Mouse (Mus musculus): ENCODE results near the gene Cbx2.

Cbx2 gene

DNA sequence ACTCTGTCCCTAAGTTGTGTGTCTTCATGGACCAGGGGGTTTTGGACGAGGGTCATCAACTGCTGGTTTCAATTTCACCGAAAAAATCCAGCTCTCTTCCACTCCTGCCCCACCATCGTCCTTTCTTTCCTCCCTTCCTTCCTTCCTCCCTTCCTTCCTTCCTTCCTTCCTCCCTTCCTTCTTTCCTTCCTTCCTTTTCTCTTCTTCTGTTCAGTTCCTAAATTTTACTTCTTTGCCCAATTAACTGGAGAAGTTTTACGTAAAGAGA, 20.4 kb downstream of the Cbx2 start:
- TF ChIP-seq NANOG (IDR thresholded peaks at IDR 0.05; ENCODE audit: borderline replicate concordance, low read length) (no peak), POU5F1 (IDR thresholded peaks at IDR 0.05; ENCODE audit: borderline replicate concordance, low read length) (no peak), CTCF (conservative IDR thresholded peaks at IDR 0.05; ENCODE audit: low read length) (no peak)
- Histone ChIP-seq H3K36me3 (ENCODE audit: insufficient read depth, low read length) (no peaks in the 10 kb centered on the region), H3K4me3 (replicated peaks; ENCODE audit: low read length) (no peak overlapping the region), H3K4me1 (replicated peaks; ENCODE audit: low read depth, low read length) (peaks cover 67% of the 10 kb centered on the region), H3K9me3 (ENCODE audit: low read length) (no peaks in the 10 kb centered on the region), H3K27me3 (ENCODE audit: insufficient read depth, low read length) (peaks cover 93% of the 10 kb centered on the region)

DNA sequence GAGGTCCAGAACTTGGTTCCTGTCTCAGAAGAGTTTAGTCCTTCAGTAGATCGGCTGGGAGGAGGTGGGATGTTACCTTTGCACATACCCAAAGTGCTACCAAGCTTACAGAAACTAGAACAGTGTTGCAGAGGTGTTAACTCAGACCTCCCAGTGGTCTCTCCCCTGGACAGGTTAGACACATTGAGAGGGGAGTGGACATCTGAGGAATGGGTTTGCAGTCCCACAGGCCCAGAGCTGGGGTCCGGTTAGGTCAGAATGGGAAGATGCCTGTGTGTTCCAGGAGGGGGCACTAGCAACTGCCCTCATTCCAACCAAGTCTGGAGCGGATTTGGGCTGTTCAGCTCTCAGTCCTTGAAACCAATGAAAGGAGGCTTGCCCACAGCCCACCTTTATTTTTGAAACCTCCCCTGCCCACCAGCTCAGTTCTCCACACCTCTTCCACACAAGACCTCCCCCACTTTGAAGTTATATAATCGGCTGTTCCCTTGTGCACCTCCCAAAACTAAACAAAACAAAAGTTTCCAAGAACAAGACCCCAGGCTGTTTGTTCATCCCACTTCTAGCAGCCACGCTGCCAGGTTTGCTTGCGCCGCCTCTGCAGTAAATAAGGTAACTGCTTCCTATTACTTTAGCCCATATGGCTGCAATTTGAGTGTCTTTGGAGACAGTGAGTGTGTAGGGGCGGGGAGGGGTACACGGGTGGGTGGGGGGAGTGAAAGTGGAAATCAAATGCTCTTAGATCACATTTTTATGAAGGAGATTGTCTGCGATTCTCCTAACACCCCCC, 21.2 kb downstream of the Cbx2 start:
- peak; percentile 41 for TF ChIP-seq CTCF (conservative IDR thresholded peaks at IDR 0.05; ENCODE audit: low read length)
- no peak for TF ChIP-seq POU5F1 (IDR thresholded peaks at IDR 0.05; ENCODE audit: borderline replicate concordance, low read length)
- TF ChIP-seq NANOG (IDR thresholded peaks at IDR 0.05; ENCODE audit: borderline replicate concordance, low read length) = no peak
- Histone ChIP-seq H3K4me3 (replicated peaks; ENCODE audit: low read length) (no peak overlapping the region), H3K9me3 (ENCODE audit: low read length) (no peaks in the 10 kb centered on the region), H3K36me3 (ENCODE audit: insufficient read depth, low read length) (no peaks in the 10 kb centered on the region), H3K27me3 (ENCODE audit: insufficient read depth, low read length) (peaks cover 93% of the 10 kb centered on the region), H3K4me1 (replicated peaks; ENCODE audit: low read depth, low read length) (peaks cover 70% of the 10 kb centered on the region)

DNA sequence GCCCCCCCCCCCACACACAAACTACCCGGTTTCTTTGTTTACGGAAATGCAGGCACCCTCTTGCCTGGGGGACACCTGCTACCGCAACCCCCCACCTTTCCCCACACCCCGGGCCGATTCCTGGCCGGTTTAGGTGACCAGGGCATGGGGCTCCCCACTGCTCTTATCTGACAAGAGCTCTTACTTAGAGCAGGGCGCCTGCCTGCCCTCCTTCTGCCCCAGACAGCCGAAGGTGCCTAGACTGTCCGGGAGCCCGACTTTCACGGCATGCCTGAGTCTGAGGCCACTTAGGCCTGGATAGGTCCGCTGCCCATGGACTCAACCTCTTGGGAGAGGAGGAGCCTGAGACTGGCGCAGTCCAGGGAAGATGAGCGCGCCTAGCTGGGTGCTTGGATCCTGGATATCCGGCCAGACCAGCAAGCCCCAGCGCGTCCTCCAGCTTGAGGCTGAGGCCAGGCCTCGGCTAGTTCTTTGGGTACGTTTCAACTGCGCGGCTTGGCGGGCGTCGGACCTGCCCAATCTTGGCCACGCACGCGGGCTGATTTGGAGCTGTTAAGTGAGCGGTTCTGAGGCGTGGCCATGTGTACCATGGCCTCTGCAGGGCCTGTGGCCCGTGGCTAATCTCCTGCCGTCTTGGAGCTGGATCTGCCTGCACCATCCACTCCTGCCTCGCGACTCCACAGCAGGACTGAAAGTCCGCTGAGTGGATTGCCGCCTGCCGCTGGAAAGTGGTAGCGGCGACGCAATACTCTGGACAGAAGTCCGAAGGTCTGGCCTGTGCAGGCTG, 22.0 kb downstream of the Cbx2 start:
- H3K4me1 ChIP-seq (replicated peaks; ENCODE audit: low read depth, low read length) = peaks cover 64% of the 10 kb centered on the region
- TF ChIP-seq NANOG (IDR thresholded peaks at IDR 0.05; ENCODE audit: borderline replicate concordance, low read length) (no peak), CTCF (conservative IDR thresholded peaks at IDR 0.05; ENCODE audit: low read length) (no peak), POU5F1 (IDR thresholded peaks at IDR 0.05; ENCODE audit: borderline replicate concordance, low read length) (no peak)
- no peaks in the 10 kb centered on the region for H3K9me3 ChIP-seq (ENCODE audit: low read length)
- H3K27me3 ChIP-seq (ENCODE audit: insufficient read depth, low read length) = peaks cover 93% of the 10 kb centered on the region
- no peaks in the 10 kb centered on the region for H3K36me3 ChIP-seq (ENCODE audit: insufficient read depth, low read length)
- H3K4me3 ChIP-seq (replicated peaks; ENCODE audit: low read length) = peak overlapping the region; percentile 39; the same call in 1 of the 2 replicates

DNA sequence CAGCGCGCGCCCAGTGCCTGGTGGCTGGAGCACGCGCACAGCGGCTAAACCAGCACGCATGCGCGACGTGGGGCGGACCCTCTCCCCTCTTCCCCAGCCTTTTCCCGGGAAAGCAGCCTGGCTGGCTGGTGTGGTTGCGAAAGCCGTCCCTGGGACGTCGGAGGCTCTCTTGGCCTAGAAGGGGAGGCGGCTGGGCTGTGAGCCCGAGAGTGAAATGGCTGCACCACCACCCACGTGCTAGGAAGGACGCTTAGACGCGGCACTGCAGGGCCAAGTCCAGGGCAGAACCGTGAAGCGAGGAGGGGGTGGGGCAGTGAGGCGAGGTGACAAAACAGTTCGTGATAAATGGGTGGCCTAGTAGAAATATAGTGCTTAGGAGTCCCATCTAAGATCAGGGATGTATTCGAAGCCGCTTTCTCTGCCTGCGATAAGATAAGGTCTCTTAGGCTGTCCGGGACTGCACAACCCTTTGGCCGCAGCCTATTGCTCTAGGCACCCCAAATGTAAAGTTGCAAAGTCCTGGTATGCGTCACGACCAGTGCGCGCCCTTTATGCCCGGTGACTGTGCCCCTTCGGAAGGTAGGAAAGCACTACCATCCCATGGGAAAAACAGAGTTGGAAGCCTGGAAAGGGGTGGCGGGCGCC, 24.0 kb downstream of the Cbx2 start:
- H3K4me3 ChIP-seq (replicated peaks; ENCODE audit: low read length) = peak overlapping the region; percentile 48
- no peaks in the 10 kb centered on the region for H3K36me3 ChIP-seq (ENCODE audit: insufficient read depth, low read length)
- H3K9me3 ChIP-seq (ENCODE audit: low read length) = no peaks in the 10 kb centered on the region; the same call in 1 of the 2 replicates
- no peak for TF ChIP-seq NANOG (IDR thresholded peaks at IDR 0.05; ENCODE audit: borderline replicate concordance, low read length)
- TF ChIP-seq POU5F1 (IDR thresholded peaks at IDR 0.05; ENCODE audit: borderline replicate concordance, low read length) = no peak
- no peak for TF ChIP-seq CTCF (conservative IDR thresholded peaks at IDR 0.05; ENCODE audit: low read length)
- H3K4me1 ChIP-seq (replicated peaks; ENCODE audit: low read depth, low read length) = peaks cover 54% of the 10 kb centered on the region
- H3K27me3 ChIP-seq (ENCODE audit: insufficient read depth, low read length) = peaks cover 100% of the 10 kb centered on the region

DNA sequence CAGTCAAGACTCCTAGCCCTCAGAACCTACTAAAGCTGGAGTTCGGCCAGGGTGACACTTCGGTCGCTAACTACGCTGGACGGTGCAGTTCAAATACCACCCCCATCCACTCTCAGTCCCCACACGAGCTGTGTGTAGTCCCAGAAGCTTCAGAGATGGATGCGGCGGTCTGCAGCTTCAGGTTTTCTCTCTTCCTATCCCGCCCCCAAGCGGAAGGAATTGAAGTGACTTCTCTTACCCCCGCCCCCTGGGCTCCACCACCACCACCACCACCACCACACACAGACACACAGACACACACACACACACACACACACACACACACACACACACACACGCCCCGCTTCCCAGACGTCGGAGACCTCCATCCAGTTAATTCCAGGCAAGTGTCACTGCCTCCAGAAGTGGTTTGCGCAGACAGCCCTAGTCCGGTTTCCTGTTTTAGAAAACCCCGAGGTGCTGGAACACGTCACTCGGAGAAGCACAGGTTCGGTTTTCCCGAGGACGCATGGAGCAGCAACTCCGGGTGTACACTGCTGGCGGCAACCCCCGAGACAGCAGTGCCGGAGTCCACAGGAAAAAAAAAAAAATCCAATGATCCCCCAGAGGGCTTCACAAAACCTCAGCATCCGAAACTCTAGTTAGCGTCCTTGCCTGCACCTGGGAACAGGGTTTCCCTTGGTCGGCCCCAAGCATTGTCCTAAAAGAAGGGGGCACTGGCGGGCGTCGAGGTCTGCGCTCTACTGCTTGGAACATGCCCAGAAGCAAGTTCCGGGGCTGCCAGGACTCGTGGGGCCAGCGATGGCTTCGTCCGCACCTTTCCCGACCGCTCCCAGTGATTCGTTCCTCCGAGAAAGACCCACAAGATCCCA, 24.7 kb downstream of the Cbx2 start:
- H3K36me3 ChIP-seq (ENCODE audit: insufficient read depth, low read length) = no peaks in the 10 kb centered on the region
- peaks cover 100% of the 10 kb centered on the region for H3K27me3 ChIP-seq (ENCODE audit: insufficient read depth, low read length)
- H3K9me3 ChIP-seq (ENCODE audit: low read length) = no peaks in the 10 kb centered on the region; the same call in 1 of the 2 replicates
- H3K4me1 ChIP-seq (replicated peaks; ENCODE audit: low read depth, low read length) = peaks cover 54% of the 10 kb centered on the region
- H3K4me3 ChIP-seq (replicated peaks; ENCODE audit: low read length) = peak overlapping the region; percentile 48
- TF ChIP-seq CTCF (conservative IDR thresholded peaks at IDR 0.05; ENCODE audit: low read length) = no peak
- TF ChIP-seq NANOG (IDR thresholded peaks at IDR 0.05; ENCODE audit: borderline replicate concordance, low read length) = no peak
- no peak for TF ChIP-seq POU5F1 (IDR thresholded peaks at IDR 0.05; ENCODE audit: borderline replicate concordance, low read length)

DNA sequence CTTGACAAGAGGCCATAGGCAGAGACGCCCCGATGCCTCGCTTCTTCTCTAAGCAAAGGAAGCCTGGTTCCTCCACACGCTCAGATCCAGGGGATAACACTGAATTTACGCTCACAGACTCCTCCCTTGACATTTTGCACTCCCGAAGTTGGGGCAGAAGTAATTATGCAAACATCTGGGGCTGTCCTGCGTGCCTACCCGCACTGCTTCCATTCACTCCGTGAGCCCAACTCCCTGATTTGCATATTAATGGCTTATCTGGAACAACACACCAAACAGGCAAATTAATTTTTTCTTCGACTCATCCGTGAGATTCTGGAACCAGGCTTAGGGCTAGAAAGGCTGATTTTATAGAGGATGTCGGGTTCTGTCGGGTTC, 25.4 kb downstream of the Cbx2 start:
- Histone ChIP-seq H3K4me3 (replicated peaks; ENCODE audit: low read length) (peak overlapping the region; percentile 39), H3K36me3 (ENCODE audit: insufficient read depth, low read length) (no peaks in the 10 kb centered on the region), H3K4me1 (replicated peaks; ENCODE audit: low read depth, low read length) (peaks cover 53% of the 10 kb centered on the region), H3K9me3 (ENCODE audit: low read length) (no peaks in the 10 kb centered on the region; the same call in 1 of the 2 replicates), H3K27me3 (ENCODE audit: insufficient read depth, low read length) (peaks cover 100% of the 10 kb centered on the region)
- no peak for TF ChIP-seq NANOG (IDR thresholded peaks at IDR 0.05; ENCODE audit: borderline replicate concordance, low read length)
- no peak for TF ChIP-seq CTCF (conservative IDR thresholded peaks at IDR 0.05; ENCODE audit: low read length)
- TF ChIP-seq POU5F1 (IDR thresholded peaks at IDR 0.05; ENCODE audit: borderline replicate concordance, low read length) = peak; percentile 61; the same call in 1 of the 2 replicates

DNA sequence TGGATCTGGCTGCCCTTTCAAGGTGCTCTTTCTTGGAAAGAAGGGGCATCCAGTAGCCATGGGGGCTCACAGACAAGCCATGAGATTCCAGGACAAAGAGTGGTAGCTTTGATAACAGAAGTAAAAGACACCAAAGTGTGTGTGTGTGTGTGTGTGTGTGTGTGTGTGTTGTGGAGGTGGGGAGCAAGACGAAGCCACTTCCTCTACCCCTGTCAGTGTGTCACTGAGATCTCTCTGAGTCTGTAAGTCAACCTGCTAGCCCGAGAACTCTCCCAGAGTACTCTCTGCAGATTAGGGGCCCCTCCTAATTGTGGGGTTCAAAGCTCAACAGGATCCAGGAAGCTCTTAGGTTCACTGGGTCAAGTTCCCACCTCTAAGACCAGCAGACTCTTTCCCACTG, 27.6 kb downstream of the Cbx2 start:
- H3K36me3 ChIP-seq (ENCODE audit: insufficient read depth, low read length) = no peaks in the 10 kb centered on the region
- H3K9me3 ChIP-seq (ENCODE audit: low read length) = no peaks in the 10 kb centered on the region; the same call in 1 of the 2 replicates
- TF ChIP-seq CTCF (conservative IDR thresholded peaks at IDR 0.05; ENCODE audit: low read length) (no peak), POU5F1 (IDR thresholded peaks at IDR 0.05; ENCODE audit: borderline replicate concordance, low read length) (no peak), NANOG (IDR thresholded peaks at IDR 0.05; ENCODE audit: borderline replicate concordance, low read length) (no peak)
- H3K4me3 ChIP-seq (replicated peaks; ENCODE audit: low read length) = no peak overlapping the region
- peaks cover 61% of the 10 kb centered on the region for H3K4me1 ChIP-seq (replicated peaks; ENCODE audit: low read depth, low read length)
- peaks cover 98% of the 10 kb centered on the region for H3K27me3 ChIP-seq (ENCODE audit: insufficient read depth, low read length)

Measured in E14TG2a.4 (cell line).